Mouse (Mus musculus) midbrain, postnatal 0 days (tissue): ENCODE results near the gene Lef1. TPM values are rescaled to one million over a fixed set of nuclear protein-coding genes. Genes with fewer than 3 reads are reported as not detected.

Experiments used
- ATAC-seq: fragments of 200-750 bp; cut with Nextera tagmentation; 2 replicates; pipeline ENCODE4 v1.8.0; 2017; ENCODE audit warnings: moderate number of reproducible peaks, mild to moderate bottlenecking, moderate TSS enrichment, moderate library complexity; ENCODE audit not compliant: low FRiP score
- DNase-seq: peaks from one replicate; pipeline ENCODE4 v3.0.0-alpha.2; 2015; ENCODE audit warnings: low spot score
- H3K27ac ChIP-seq: fragments of 300-500 bp; sonication (generic); 2 replicates; pipeline ENCODE4 v1.5.1; 2014; ENCODE audit warnings: low read depth, mild to moderate bottlenecking, low read length, mixed read lengths
- H3K27me3 ChIP-seq: fragments of 300-500 bp; sonication (generic); 2 replicates; pipeline ENCODE4 v1.6.1; 2014; ENCODE audit warnings: low read length, control low read depth, mixed read lengths; ENCODE audit not compliant: insufficient read depth
- H3K36me3 ChIP-seq: fragments of 300-500 bp; sonication (generic); 2 replicates; pipeline ENCODE4 v1.6.1; 2014; ENCODE audit warnings: low read length, control low read depth, mixed read lengths; ENCODE audit not compliant: insufficient read depth
- H3K4me1 ChIP-seq: fragments of 300-500 bp; sonication (generic); 2 replicates; pipeline ENCODE4 v1.6.1; 2014; ENCODE audit warnings: mild to moderate bottlenecking, control low read depth, antibody characterized with exemption, low read length, mixed read lengths; ENCODE audit not compliant: insufficient read depth
- H3K4me2 ChIP-seq: fragments of 300-500 bp; sonication (generic); 2 replicates; pipeline ENCODE4 v1.6.1; 2014; ENCODE audit warnings: low read depth, mild to moderate bottlenecking, low read length, mixed read lengths; ENCODE audit not compliant: poor library complexity, severe bottlenecking
- H3K4me3 ChIP-seq: fragments of 300-500 bp; sonication (generic); 2 replicates; pipeline ENCODE4 v1.5.1; 2014; ENCODE audit warnings: low read depth, mild to moderate bottlenecking, low read length, moderate library complexity
- H3K9ac ChIP-seq: fragments of 300-500 bp; sonication (generic); replicated peaks from 2 replicates; pipeline ENCODE4 v1.6.1; 2014; ENCODE audit warnings: mild to moderate bottlenecking, low read length, moderate library complexity, mixed read lengths; ENCODE audit not compliant: poor library complexity, severe bottlenecking
- H3K9me3 ChIP-seq: fragments of 300-500 bp; sonication (generic); 2 replicates; pipeline ENCODE4 v1.6.1; 2016; ENCODE audit warnings: low read length, control low read depth
- CTCF ChIP-seq: IDR thresholded peaks from 2 replicates; pipeline ENCODE4 v1.5.1; 2016; ENCODE audit warnings: antibody characterized with exemption, mild to moderate bottlenecking
- WGBS: fragments of 180-500 bp; shearing (Covaris S2); extraction: QIAGEN DNeasy Blood & Tissue Kit; methylation state at CpG from one replicate; pipeline ENCODE4 v1.1.7; 2014; 5-methylcytosine and 5-hydroxymethylcytosine counted together
- polyA plus RNA-seq: library from polyadenylated mRNA; unstranded; fragments of >200 nt; fragmentation: Nextera tagmentation; extraction: Ambion mirVana; gene quantifications from 2 replicates; pipeline ENCODE4 v1.2.1, GENCODE M21; 2015
- total RNA-seq: library from RNA; depleted of rRNA; stranded (reverse); fragments of >200 nt; gene quantifications from 2 replicates; pipeline ENCODE4 v1.2.3, GENCODE M21; 2014

Lef1 gene
- total and polyA plus RNA-seq, 2 experiments from 2014 or later: 42.0 to 50.4 TPM

DNA sequence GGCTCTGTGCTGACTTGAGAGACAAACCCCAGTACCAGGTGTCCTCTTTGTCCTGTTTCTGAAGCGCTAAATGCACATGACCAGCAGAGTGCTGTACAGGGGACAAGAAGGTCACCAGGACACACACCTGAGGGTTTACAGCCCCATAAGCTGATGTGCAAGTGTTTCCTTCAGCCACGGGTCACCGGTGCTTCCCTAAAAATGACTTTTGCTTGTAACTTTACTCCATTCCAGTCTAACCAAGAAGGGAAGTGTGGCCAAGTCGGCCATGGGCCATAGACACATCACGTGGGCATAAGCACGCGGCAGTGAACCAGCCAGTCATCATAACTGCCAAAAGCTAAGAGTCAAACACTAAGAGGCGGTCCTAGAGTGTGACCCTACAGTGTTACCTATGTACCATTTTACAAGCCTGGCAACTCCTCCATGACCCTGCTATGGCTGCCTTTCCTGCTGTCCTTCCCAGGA is 136.3 kb downstream of the Lef1 start:
- TF ChIP-seq CTCF: no peak
- H3K4me2 ChIP-seq: no peak overlapping the region
- ATAC-seq (no peak), DNase-seq (no peak)
- no peaks in the 10 kb centered on the region for H3K27me3 ChIP-seq
- H3K9me3 ChIP-seq: no peaks in the 10 kb centered on the region
- H3K27ac ChIP-seq: no peak overlapping the region
- 94% methylated on average over 8 of the region's 8 CpGs for WGBS
- no peak overlapping the region for H3K4me3 ChIP-seq
- no peaks in the 10 kb centered on the region for H3K36me3 ChIP-seq
- no peaks in the 10 kb centered on the region for H3K4me1 ChIP-seq
- no peak overlapping the region for H3K9ac ChIP-seq

DNA sequence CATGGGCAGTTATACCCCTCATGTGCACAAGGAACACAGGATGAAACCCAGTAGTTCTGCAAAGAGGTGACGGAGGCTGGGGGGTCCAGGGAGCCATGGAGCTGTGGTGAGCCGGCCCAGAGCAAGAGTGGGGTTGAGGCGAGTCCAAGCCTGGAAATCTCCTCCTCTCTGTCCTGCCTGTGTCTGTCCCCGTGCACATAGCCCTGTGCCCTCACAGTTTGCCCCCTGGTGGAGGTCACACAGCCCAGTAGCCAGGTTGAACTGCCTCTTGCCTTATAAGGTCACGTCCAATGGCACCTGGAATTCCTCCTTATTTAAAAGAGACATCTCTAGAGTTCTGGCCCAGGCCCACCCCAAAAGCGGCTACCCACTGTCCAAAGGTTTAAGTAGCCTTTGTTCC is 137.2 kb downstream of the Lef1 start:
- DNase-seq: no peak
- 79% methylated on average over 6 of the region's 6 CpGs for WGBS
- Histone ChIP-seq H3K4me2 (no peak overlapping the region), H3K4me3 (no peak overlapping the region), H3K4me1 (no peaks in the 10 kb centered on the region), H3K9me3 (no peaks in the 10 kb centered on the region), H3K27ac (no peak overlapping the region), H3K27me3 (no peaks in the 10 kb centered on the region), H3K36me3 (no peaks in the 10 kb centered on the region), H3K9ac (no peak overlapping the region)
- no peak for ATAC-seq
- no peak for TF ChIP-seq CTCF

DNA sequence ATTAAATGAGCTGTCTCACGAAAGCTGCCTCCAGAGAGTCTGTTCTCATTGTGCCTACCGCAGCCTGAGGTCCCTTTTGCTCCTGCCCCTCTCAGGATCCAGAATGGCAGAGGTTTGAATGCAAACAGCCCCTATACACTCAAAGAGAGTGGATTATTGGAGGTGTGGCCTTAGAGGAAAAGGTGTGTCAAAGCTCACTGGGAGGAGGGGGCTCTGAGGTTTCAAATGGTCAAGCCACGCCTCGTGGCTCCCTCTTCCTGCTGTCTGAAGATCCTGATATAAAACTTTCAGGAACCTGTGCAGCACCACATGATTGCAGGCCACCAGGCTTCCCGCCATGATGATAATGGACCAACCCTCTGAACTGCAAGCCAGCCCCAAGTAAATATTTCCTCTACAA is 137.6 kb downstream of the Lef1 start:
- DNase-seq: no peak
- no peak for ATAC-seq
- Histone ChIP-seq H3K4me1 (no peaks in the 10 kb centered on the region), H3K4me2 (no peak overlapping the region), H3K36me3 (no peaks in the 10 kb centered on the region), H3K9ac (no peak overlapping the region), H3K4me3 (no peak overlapping the region), H3K9me3 (no peaks in the 10 kb centered on the region), H3K27ac (no peak overlapping the region), H3K27me3 (no peaks in the 10 kb centered on the region)
- WGBS: 93% methylated on average over 5 of the region's 5 CpGs
- TF ChIP-seq CTCF: no peak

DNA sequence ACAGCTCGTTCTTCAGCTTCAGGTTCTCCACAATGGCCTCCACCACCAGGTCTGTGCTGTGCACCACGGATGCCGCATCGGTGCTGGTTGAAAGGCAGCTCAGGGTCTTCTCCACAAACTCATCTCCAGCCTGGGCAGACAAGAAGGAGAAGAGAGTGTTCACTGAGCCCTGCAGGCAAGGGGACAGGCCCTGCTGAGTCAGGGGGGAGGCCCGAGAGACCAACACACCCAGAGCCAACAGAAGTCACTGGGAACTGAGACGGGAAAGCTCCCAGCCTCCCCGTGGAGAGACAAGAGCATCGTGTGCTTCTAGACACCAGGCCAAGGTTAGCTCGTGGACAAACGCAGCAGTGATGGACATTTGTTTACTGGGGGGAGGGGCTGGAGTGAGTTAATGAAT is 138.2 kb downstream of the Lef1 start:
- Histone ChIP-seq H3K4me1 (no peaks in the 10 kb centered on the region), H3K9ac (no peak overlapping the region), H3K36me3 (no peaks in the 10 kb centered on the region), H3K9me3 (no peaks in the 10 kb centered on the region), H3K27me3 (no peaks in the 10 kb centered on the region), H3K4me2 (no peak overlapping the region), H3K27ac (no peak overlapping the region), H3K4me3 (no peak overlapping the region)
- WGBS: 89% methylated on average over 10 of the region's 10 CpGs
- no peak for DNase-seq
- no peak for ATAC-seq
- TF ChIP-seq CTCF: no peak

DNA sequence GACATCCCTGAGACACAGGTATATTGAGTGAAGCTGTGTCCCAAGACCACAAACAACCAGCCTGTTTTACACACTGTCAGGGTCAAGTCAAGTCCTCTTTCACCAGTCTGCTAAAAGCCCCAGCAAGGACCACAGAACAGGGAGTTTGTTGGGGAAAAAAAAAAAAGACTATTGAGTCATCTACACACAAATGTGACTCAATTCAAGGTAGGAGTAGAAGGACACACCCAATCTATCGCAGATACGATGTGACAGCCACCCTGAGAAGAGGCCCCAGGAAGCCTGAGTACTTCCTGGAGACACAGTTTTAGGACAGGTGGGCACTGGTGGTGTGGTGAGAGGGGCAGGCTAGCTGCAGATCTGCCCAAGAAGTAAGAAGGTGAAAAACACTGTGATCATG is 140.0 kb downstream of the Lef1 start:
- WGBS: 98% methylated on average over 2 of the region's 2 CpGs
- no peaks in the 10 kb centered on the region for H3K4me1 ChIP-seq
- TF ChIP-seq CTCF: no peak
- H3K4me2 ChIP-seq: no peak overlapping the region
- no peaks in the 10 kb centered on the region for H3K36me3 ChIP-seq
- H3K27me3 ChIP-seq: no peaks in the 10 kb centered on the region
- DNase-seq (no peak), ATAC-seq (no peak)
- H3K9me3 ChIP-seq: no peaks in the 10 kb centered on the region
- H3K4me3 ChIP-seq: no peak overlapping the region
- H3K27ac ChIP-seq: no peak overlapping the region
- no peak overlapping the region for H3K9ac ChIP-seq

DNA sequence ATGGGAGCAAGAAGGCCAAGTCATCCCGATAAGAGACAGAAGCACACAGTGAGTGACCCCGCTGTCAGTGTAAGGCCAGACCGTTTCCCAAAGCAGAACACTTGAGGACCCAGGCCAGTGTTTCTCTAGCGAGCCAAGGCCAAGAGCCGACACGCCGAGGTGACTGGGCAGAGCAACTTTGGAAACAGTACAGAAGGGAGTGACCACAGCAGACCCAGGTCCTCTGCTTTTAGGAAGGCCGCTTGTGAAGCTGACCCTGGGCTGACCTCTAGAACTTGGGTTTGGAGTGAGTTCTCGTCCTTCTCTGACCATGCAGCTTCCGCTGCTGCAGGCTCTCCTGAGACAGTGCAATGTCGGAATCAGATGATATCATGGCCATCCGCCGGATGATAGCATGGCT is 140.7 kb downstream of the Lef1 start:
- Histone ChIP-seq H3K9ac (no peak overlapping the region), H3K9me3 (no peaks in the 10 kb centered on the region), H3K36me3 (no peaks in the 10 kb centered on the region), H3K4me1 (no peaks in the 10 kb centered on the region), H3K27me3 (no peaks in the 10 kb centered on the region), H3K4me3 (no peak overlapping the region), H3K27ac (no peak overlapping the region), H3K4me2 (no peak overlapping the region)
- WGBS: 95% methylated on average over 13 of the region's 13 CpGs
- no peak for TF ChIP-seq CTCF
- DNase-seq (no peak), ATAC-seq (no peak)
